In genomic region chr13:13783894-13784419, GRCm38 (mm10) we compare ENCODE assay signal across 8 mouse cellular contexts. TPM values are rescaled to one million over a fixed set of nuclear protein-coding genes. Genes with fewer than 3 reads are reported as not detected.
A peak's percentile ranks its signal among the peaks of the same experiment; 100 is the strongest.
DNase-seq lines count a peak whose midpoint lies in the region; ATAC-seq and TF ChIP-seq lines count a peak whose summit lies in the region.

Gng4 (plus strand) TSS chr13:13784059.

- H3K4me3 ChIP-seq in cortical plate, adult 2 months (ENCODE audit: insufficient read depth, low read length), result peak within 1 kb of the TSS; percentile 49
- H3K4me3 ChIP-seq in intestine, postnatal 0 days (ENCODE audit: low read depth, low read length), result peak within 1 kb of the TSS; percentile 53
- peak within 1 kb of the TSS; percentile 27 for H3K4me3 ChIP-seq in limb, embryonic 11.5 days (ENCODE audit: low read depth, low read length)
- peak within 1 kb of the TSS; percentile 70 for H3K4me3 ChIP-seq in midbrain, embryonic 10.5 days

- no peak for TF ChIP-seq CTCF in cortical plate, adult 2 months (IDR thresholded peaks at IDR 0.05; ENCODE audit: extremely low read depth, insufficient read depth, low read length)
- no peak for TF ChIP-seq CTCF in intestine, postnatal 0 days (IDR thresholded peaks at IDR 0.05; ENCODE audit: low read depth)

- 1% methylated on average over 41 of the region's 43 CpGs for WGBS in intestine, postnatal 0 days
- WGBS in limb, embryonic 11.5 days, result under 1% methylated on average over 43 of the region's 43 CpGs
- WGBS in midbrain, embryonic 10.5 days, result under 1% methylated on average over 43 of the region's 43 CpGs

- no peaks in the 10 kb centered on the region for H3K9me3 ChIP-seq in intestine, postnatal 0 days (ENCODE audit: control insufficient read depth)
- H3K9me3 ChIP-seq in limb, embryonic 11.5 days (ENCODE audit: control insufficient read depth, low read length), result no peaks in the 10 kb centered on the region
- H3K9me3 ChIP-seq in midbrain, embryonic 10.5 days (replicated peaks), result no peaks in the 10 kb centered on the region

- peaks cover 37% of the 10 kb centered on the region for H3K27me3 ChIP-seq in intestine, postnatal 0 days (replicated peaks; ENCODE audit: control insufficient read depth, insufficient read depth, low read length)
- H3K27me3 ChIP-seq in limb, embryonic 11.5 days (ENCODE audit: control insufficient read depth, insufficient read depth, low read length), result peaks cover 31% of the 10 kb centered on the region
- H3K27me3 ChIP-seq in midbrain, embryonic 10.5 days (ENCODE audit: low read depth, poor library complexity, severe bottlenecking), result peaks cover 60% of the 10 kb centered on the region

- no peaks in the 10 kb centered on the region for H3K36me3 ChIP-seq in intestine, postnatal 0 days (ENCODE audit: control insufficient read depth, insufficient read depth)
- H3K36me3 ChIP-seq in limb, embryonic 11.5 days (ENCODE audit: control insufficient read depth, insufficient read depth, low read length), result no peaks in the 10 kb centered on the region
- no peaks in the 10 kb centered on the region for H3K36me3 ChIP-seq in midbrain, embryonic 10.5 days

- no peak within 1 kb of the TSS for H3K9ac ChIP-seq in intestine, postnatal 0 days (ENCODE audit: low read depth, low read length)
- peak within 1 kb of the TSS; percentile 49 for H3K9ac ChIP-seq in limb, embryonic 11.5 days (ENCODE audit: low read length)

- DNase-seq in cerebellum, adult 11 months, result peak; percentile 11
- no peak for DNase-seq in cerebellum, adult 9-10 months
- DNase-seq in gastrocnemius, postnatal 4 days (ENCODE audit: low spot score in 2 of 2), result peak; percentile 22 to 30
- peak; percentile 72 for DNase-seq in limb, embryonic 11.5 days (ENCODE audit: low spot score)
- DNase-seq in midbrain, embryonic 10.5 days (ENCODE audit: low spot score), result peak; percentile 44
- peak; percentile 77 for DNase-seq in right cerebral cortex, postnatal 4 days

- 0 out of 2 replicates have a peak within 1 kb of the TSS, but pooled peaks have one; percentile 15 for H3K27ac ChIP-seq in cortical plate, adult 2 months (ENCODE audit: insufficient read depth, low read length)
- no peak within 1 kb of the TSS for H3K27ac ChIP-seq in intestine, postnatal 0 days (ENCODE audit: low read depth, low read length)
- H3K27ac ChIP-seq in limb, embryonic 11.5 days (replicated peaks; ENCODE audit: low read depth, low read length), result no peak within 1 kb of the TSS
- H3K27ac ChIP-seq in midbrain, embryonic 10.5 days (replicated peaks), result peak within 1 kb of the TSS; percentile 58

- peak; percentile 39 for ATAC-seq in intestine, postnatal 0 days
- peak; percentile 61 for ATAC-seq in limb, embryonic 11.5 days (ENCODE audit: insufficient number of reproducible peaks, low FRiP score, low TSS enrichment, low read depth)

- no peak; the same call in 1 of the 2 replicates for TF ChIP-seq POLR2A in cortical plate, adult 2 months (IDR thresholded peaks at IDR 0.05; ENCODE audit: extremely low read depth, insufficient read depth, low read length)

- H3K4me2 ChIP-seq in intestine, postnatal 0 days (replicated peaks; ENCODE audit: low read depth), result peak within 1 kb of the TSS; percentile 92
- H3K4me2 ChIP-seq in limb, embryonic 11.5 days (ENCODE audit: low read depth, severe bottlenecking), result peak within 1 kb of the TSS; percentile 92

- H3K4me1 ChIP-seq in cortical plate, adult 2 months (ENCODE audit: control insufficient read depth, insufficient read depth, low read length), result no peaks in the 10 kb centered on the region
- no peaks in the 10 kb centered on the region for H3K4me1 ChIP-seq in intestine, postnatal 0 days (replicated peaks; ENCODE audit: control insufficient read depth, insufficient read depth, low read length)
- peaks cover 9% of the 10 kb centered on the region for H3K4me1 ChIP-seq in limb, embryonic 11.5 days (ENCODE audit: control insufficient read depth, insufficient read depth, low read length)
- H3K4me1 ChIP-seq in midbrain, embryonic 10.5 days, result peaks cover 22% of the 10 kb centered on the region

RNA-seq across cellular contexts. Expression of gene Gng4, which starts in this region (rescaled TPM):
- polyA plus RNA-seq in cortical plate, adult 2 months (2012; rRNA removed), result 28.9 and 38.8 TPM in 2 replicates
- total RNA-seq in gastrocnemius, postnatal 4 days (2021), result under 1 TPM; 0.80 to 0.86 TPM
- polyA plus RNA-seq in intestine, postnatal 0 days (2015; fragmentation: Nextera tagmentation; extraction: Ambion mirVana), result 2.9 and 3.8 TPM in 2 replicates
- polyA plus RNA-seq in limb, embryonic 11.5 days (2014; fragmentation: Nextera tagmentation; extraction: Ambion mirVana), result 0.48 and 1.1 TPM in 2 replicates
- 0.53 and 1.4 TPM in 2 replicates for polyA plus RNA-seq in midbrain, embryonic 10.5 days (2016; fragmentation: Nextera tagmentation; extraction: Ambion mirVana)

Comparison
In these comparisons a context has a peak if more than half of its experiments do, and no peak if none do; other contexts are left out.
1. Peak in DNase-seq in gastrocnemius, postnatal 4 days; RNA of the gene not detected or under 1 TPM.
2. H3K27ac ChIP-seq: peak in cortical plate, adult 2 months (single experiment) and midbrain, embryonic 10.5 days (single experiment); none in intestine, postnatal 0 days (single experiment) and limb, embryonic 11.5 days (single experiment).
3. Peak in every context shown above with its lines, with median percentiles within 50 percentile points of each other: H3K4me3 ChIP-seq.